Mouse (Mus musculus): ENCODE measurements around the gene Wdr91.

DNA sequence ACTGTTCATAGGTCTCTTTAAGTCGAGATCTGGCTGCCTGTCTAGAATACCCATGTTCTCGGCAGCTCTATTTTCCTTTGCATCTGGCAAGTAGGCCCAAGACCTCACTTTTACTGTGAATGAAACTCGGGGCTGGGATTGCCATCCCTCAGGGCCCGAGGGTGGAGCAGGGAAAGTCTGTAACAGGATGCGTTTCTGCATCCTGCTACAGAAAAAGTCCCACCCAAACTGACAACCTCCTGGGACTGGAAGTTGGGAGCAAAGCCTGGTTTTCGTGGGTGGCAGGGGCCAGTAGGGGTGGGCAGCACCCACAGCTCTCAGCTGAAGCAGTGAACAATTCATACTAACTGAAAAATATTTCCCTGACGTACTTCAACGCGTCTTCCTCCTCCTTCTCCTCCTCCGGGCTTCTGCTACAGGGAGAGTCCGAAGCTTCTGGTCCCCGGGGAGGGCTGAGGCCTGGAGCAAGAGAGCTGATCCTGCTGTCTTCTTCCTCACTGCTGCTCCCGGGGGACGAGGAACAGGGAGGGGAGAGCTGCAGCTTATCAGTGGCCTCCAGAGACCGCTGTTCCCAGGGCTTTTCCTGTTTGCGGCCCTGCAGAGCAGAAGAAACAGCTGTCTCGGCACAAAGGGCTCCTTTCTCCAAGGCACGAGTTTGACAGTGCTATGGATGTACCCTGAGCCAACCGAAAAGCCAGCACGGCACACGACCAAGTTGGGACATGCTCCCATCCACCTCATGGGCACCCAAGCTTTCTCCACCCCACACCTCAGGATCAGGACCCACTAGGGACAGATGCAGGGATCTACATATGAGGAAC lies 36.4 kb downstream of the Wdr91 start:
- TF ChIP-seq CTCF (IDR thresholded peaks at IDR 0.05; ENCODE audit: insufficient read depth, low read length) (0 out of 2 replicates have a peak, but pooled peaks have one; percentile 10), POLR2A (IDR thresholded peaks at IDR 0.05; ENCODE audit: borderline replicate concordance, extremely low read depth, low read depth, low read length) (no peak; the same call in 1 of the 2 replicates)

Measured in lung, adult 2 months (tissue).